Mouse (Mus musculus) hindbrain, embryonic 11.5 days (tissue): Measurements from ENCODE around the gene Pik3cb. TPM values are rescaled to one million over a fixed set of nuclear protein-coding genes. Genes with fewer than 3 reads are reported as not detected.

Source experiments
- ATAC-seq: fragments of 200-750 bp; cut with Nextera tagmentation; 2 replicates; pipeline ENCODE4 v1.8.0; 2017; ENCODE audit warnings: mild to moderate bottlenecking, moderate TSS enrichment, moderate library complexity; ENCODE audit not compliant: low FRiP score
- DNase-seq: peaks from one replicate; pipeline ENCODE4 v3.0.0-alpha.2; 2015; ENCODE audit warnings: low spot score
- H3K27ac ChIP-seq: fragments of 300-500 bp; sonication (generic); 2 replicates; pipeline ENCODE4 v1.5.1; 2014; ENCODE audit warnings: mild to moderate bottlenecking, low read depth, low read length
- H3K27me3 ChIP-seq: fragments of 300-500 bp; sonication (generic); 2 replicates; pipeline ENCODE4 v1.6.1; 2014; ENCODE audit warnings: mild to moderate bottlenecking, low read length, moderate library complexity, mixed read lengths; ENCODE audit not compliant: control insufficient read depth, insufficient read depth
- H3K36me3 ChIP-seq: fragments of 300-500 bp; sonication (generic); 2 replicates; pipeline ENCODE4 v1.6.1; 2014; ENCODE audit warnings: mild to moderate bottlenecking, low read length, moderate library complexity, mixed read lengths; ENCODE audit not compliant: control insufficient read depth, insufficient read depth
- H3K4me1 ChIP-seq: fragments of 300-500 bp; sonication (generic); replicated peaks from 2 replicates; pipeline ENCODE4 v1.6.1; 2014; ENCODE audit warnings: low read length, mixed read lengths; ENCODE audit not compliant: control insufficient read depth, insufficient read depth
- H3K4me2 ChIP-seq: fragments of 300-500 bp; sonication (generic); replicated peaks from 2 replicates; pipeline ENCODE4 v1.6.1; 2014; ENCODE audit warnings: mild to moderate bottlenecking, low read depth, low read length
- H3K4me3 ChIP-seq: fragments of 300-500 bp; sonication (generic); 2 replicates; pipeline ENCODE4 v1.5.1; 2014; ENCODE audit warnings: low read depth, low read length
- H3K9ac ChIP-seq: fragments of 300-500 bp; sonication (generic); 2 replicates; pipeline ENCODE4 v1.6.1; 2014; ENCODE audit warnings: low read depth, low read length
- H3K9me3 ChIP-seq: fragments of 300-500 bp; sonication (generic); 2 replicates; pipeline ENCODE4 v1.6.1; 2016; ENCODE audit warnings: low read length; ENCODE audit not compliant: control insufficient read depth
- WGBS: fragments of 180-500 bp; shearing (Covaris S2); extraction: QIAGEN DNeasy Blood & Tissue Kit; methylation state at CpG from one replicate; pipeline ENCODE4 v1.1.7; 2014; 5-methylcytosine and 5-hydroxymethylcytosine counted together
- polyA plus RNA-seq: library from polyadenylated mRNA; unstranded; fragments of >200 nt; fragmentation: Nextera tagmentation; extraction: Ambion mirVana; gene quantifications from 2 replicates; pipeline ENCODE4 v1.2.1, GENCODE M21; 2014

Gene Pik3cb
- polyA plus RNA-seq, 1 experiment from 2014 or later = 2.2 TPM

GRCm38 (mm10) chr9:99109585-99109984 is 30.8 kb downstream of the Pik3cb start:
- ATAC-seq = no peak
- Histone ChIP-seq H3K36me3 (no peaks in the 10 kb centered on the region), H3K9ac (no peak overlapping the region), H3K4me1 (no peaks in the 10 kb centered on the region; the same call in 1 of the 2 replicates), H3K27ac (no peak overlapping the region), H3K4me2 (no peak overlapping the region), H3K4me3 (no peak overlapping the region), H3K9me3 (no peaks in the 10 kb centered on the region), H3K27me3 (no peaks in the 10 kb centered on the region)
- DNase-seq = no peak
- WGBS = 85% methylated on average over 3 of the region's 3 CpGs

GRCm38 (mm10) chr9:99104449-99104848 is 36.0 kb downstream of the Pik3cb start:
- Histone ChIP-seq H3K4me1 (no peaks in the 10 kb centered on the region), H3K9ac (no peak overlapping the region), H3K4me2 (no peak overlapping the region), H3K27me3 (no peaks in the 10 kb centered on the region), H3K27ac (no peak overlapping the region), H3K9me3 (no peaks in the 10 kb centered on the region), H3K36me3 (no peaks in the 10 kb centered on the region), H3K4me3 (no peak overlapping the region)
- DNase-seq (no peak), ATAC-seq (no peak)
- WGBS = 85% methylated on average over 2 of the region's 2 CpGs

GRCm38 (mm10) chr9:99103865-99104264 is 36.6 kb downstream of the Pik3cb start:
- no peak for ATAC-seq
- Histone ChIP-seq H3K9me3 (no peaks in the 10 kb centered on the region), H3K9ac (no peak overlapping the region), H3K27ac (no peak overlapping the region), H3K27me3 (no peaks in the 10 kb centered on the region), H3K4me3 (no peak overlapping the region), H3K36me3 (no peaks in the 10 kb centered on the region), H3K4me2 (no peak overlapping the region), H3K4me1 (no peaks in the 10 kb centered on the region)
- 90% methylated on average over 3 of the region's 3 CpGs for WGBS
- DNase-seq = no peak

- Histone ChIP-seq H3K27ac (no peak overlapping the region), H3K9ac (no peak overlapping the region), H3K4me3 (no peak overlapping the region), H3K36me3 (no peaks in the 10 kb centered on the region), H3K4me1 (no peaks in the 10 kb centered on the region), H3K9me3 (no peaks in the 10 kb centered on the region), H3K27me3 (no peaks in the 10 kb centered on the region), H3K4me2 (no peak overlapping the region)
- DNase-seq (no peak), ATAC-seq (no peak)
- 57% methylated on average over 11 of the region's 11 CpGs for WGBS
Observed at GRCm38 (mm10) chr9:99098482-99099129, 41.8 kb downstream of the Pik3cb start.

- Histone ChIP-seq H3K4me1 (no peaks in the 10 kb centered on the region), H3K4me2 (no peak overlapping the region), H3K36me3 (no peaks in the 10 kb centered on the region), H3K9ac (no peak overlapping the region), H3K27ac (no peak overlapping the region), H3K9me3 (no peaks in the 10 kb centered on the region), H3K4me3 (no peak overlapping the region), H3K27me3 (no peaks in the 10 kb centered on the region)
- ATAC-seq (no peak), DNase-seq (no peak)
- 50% methylated on average over 1 of the region's 1 CpGs for WGBS
Observed at GRCm38 (mm10) chr9:99097668-99098067, 42.8 kb downstream of the Pik3cb start.

GRCm38 (mm10) chr9:99095192-99095591 is 45.2 kb downstream of the Pik3cb start:
- Histone ChIP-seq H3K4me2 (no peak overlapping the region), H3K4me1 (no peaks in the 10 kb centered on the region), H3K36me3 (no peaks in the 10 kb centered on the region), H3K9me3 (no peaks in the 10 kb centered on the region), H3K4me3 (no peak overlapping the region), H3K27ac (no peak overlapping the region), H3K27me3 (no peaks in the 10 kb centered on the region), H3K9ac (no peak overlapping the region)
- WGBS = 90% methylated on average over 7 of the region's 7 CpGs
- ATAC-seq (no peak), DNase-seq (no peak)

- no peak for ATAC-seq
- H3K9me3 ChIP-seq = no peaks in the 10 kb centered on the region
- no peaks in the 10 kb centered on the region for H3K36me3 ChIP-seq
- WGBS = 83% methylated on average over 4 of the region's 4 CpGs
- no peak for DNase-seq
- no peaks in the 10 kb centered on the region for H3K27me3 ChIP-seq
- no peak overlapping the region for H3K4me2 ChIP-seq
- no peak overlapping the region for H3K4me3 ChIP-seq
- no peak overlapping the region for H3K27ac ChIP-seq
- no peaks in the 10 kb centered on the region for H3K4me1 ChIP-seq
- no peak overlapping the region for H3K9ac ChIP-seq
Observed at GRCm38 (mm10) chr9:99090546-99090945, 49.9 kb downstream of the Pik3cb start.

- H3K27me3 ChIP-seq = no peaks in the 10 kb centered on the region
- no peak overlapping the region for H3K9ac ChIP-seq
- no peak overlapping the region for H3K27ac ChIP-seq
- DNase-seq = no peak
- no peaks in the 10 kb centered on the region for H3K36me3 ChIP-seq
- no peaks in the 10 kb centered on the region for H3K4me1 ChIP-seq
- no peak overlapping the region for H3K4me3 ChIP-seq
- no peaks in the 10 kb centered on the region for H3K9me3 ChIP-seq
- no peak overlapping the region for H3K4me2 ChIP-seq
- WGBS = 91% methylated on average over 4 of the region's 4 CpGs
- ATAC-seq = no peak
Observed at GRCm38 (mm10) chr9:99089904-99090303, 50.5 kb downstream of the Pik3cb start.

- Histone ChIP-seq H3K36me3 (no peaks in the 10 kb centered on the region), H3K4me1 (no peaks in the 10 kb centered on the region), H3K4me3 (no peak overlapping the region), H3K9me3 (no peaks in the 10 kb centered on the region), H3K27me3 (no peaks in the 10 kb centered on the region), H3K9ac (no peak overlapping the region), H3K27ac (no peak overlapping the region), H3K4me2 (no peak overlapping the region)
- DNase-seq = no peak
- ATAC-seq = no peak
- WGBS = 96% methylated on average over 5 of the region's 5 CpGs
Observed at GRCm38 (mm10) chr9:99081718-99082117, 58.7 kb downstream of the Pik3cb start.
